In genomic region chr1:37997867-37998266, GRCm38 (mm10) we compare ENCODE assay signal across 7 mouse cellular contexts. TPM values are rescaled to one million over a fixed set of nuclear protein-coding genes. Genes with fewer than 3 reads are reported as not detected.
DNase-seq lines count a peak whose midpoint lies in the region; ATAC-seq lines count a peak whose summit lies in the region.

Gene Txndc9 (minus strand): TSS chr1:37997893.
Gene Eif5b (plus strand): TSS chr1:37998010.

- peak; percentile 97 for DNase-seq in adrenal gland, adult 2 months
- peak; percentile 89 for DNase-seq in embryo, embryonic 11.5 days (ENCODE audit: low read depth, low spot score)
- DNase-seq in gastrocnemius, postnatal 4 days (ENCODE audit: low spot score in 2 of 2), result peak; percentile 87 to 94
- DNase-seq in left cerebral cortex, postnatal 36 days (ENCODE audit: low spot score in 2 of 2), result peak; percentile 94 to 97
- DNase-seq in midbrain, embryonic 11.5 days (ENCODE audit: low spot score, missing footprints), result peak; percentile 98
- DNase-seq in skeletal muscle tissue, adult 2 months (ENCODE audit: low read depth, low spot score), result peak; percentile 91

- H3K4me1 ChIP-seq in intestine, embryonic 16.5 days (ENCODE audit: control insufficient read depth, insufficient read depth, low read length), result peaks cover 17% of the 10 kb centered on the region
- H3K4me1 ChIP-seq in midbrain, embryonic 11.5 days (ENCODE audit: control insufficient read depth, insufficient read depth, low read length), result peaks cover 13% of the 10 kb centered on the region

- under 1% methylated on average over 50 of the region's 50 CpGs for WGBS in intestine, embryonic 16.5 days
- under 1% methylated on average over 50 of the region's 50 CpGs for WGBS in midbrain, embryonic 11.5 days

- H3K27ac ChIP-seq in intestine, embryonic 16.5 days (ENCODE audit: low read length), result peak within 1 kb of the TSS; percentile 92
- peak within 1 kb of the TSS; percentile 84 for H3K27ac ChIP-seq in midbrain, embryonic 11.5 days (ENCODE audit: low read depth, low read length)

- H3K27me3 ChIP-seq in intestine, embryonic 16.5 days (replicated peaks; ENCODE audit: control insufficient read depth, insufficient read depth, low read length), result no peaks in the 10 kb centered on the region
- no peaks in the 10 kb centered on the region for H3K27me3 ChIP-seq in midbrain, embryonic 11.5 days (ENCODE audit: control insufficient read depth, insufficient read depth, low read length)

- intact Hi-C loops in left cerebral cortex, postnatal 36 days (cut with DNase I), result loop anchor here (2.0 kb wide), 2 partner anchors 107 to 131 kb away; partner anchors contain the start of genes Mitd1, Mrpl30 and Rev1

- peaks cover 8% of the 10 kb centered on the region; the same call in 1 of the 2 replicates for H3K36me3 ChIP-seq in intestine, embryonic 16.5 days (ENCODE audit: control insufficient read depth, insufficient read depth, low read length)
- H3K36me3 ChIP-seq in midbrain, embryonic 11.5 days (ENCODE audit: control insufficient read depth, insufficient read depth, low read length), result peaks cover 6% of the 10 kb centered on the region; the same call in 1 of the 2 replicates

- peak within 1 kb of the TSS; percentile 94 for H3K4me3 ChIP-seq in intestine, embryonic 16.5 days (ENCODE audit: low read length)
- H3K4me3 ChIP-seq in midbrain, embryonic 11.5 days (ENCODE audit: low read depth, low read length), result peak within 1 kb of the TSS; percentile 93

- ATAC-seq in intestine, embryonic 16.5 days, result peak; percentile 93
- peak; percentile 93 for ATAC-seq in midbrain, embryonic 11.5 days (ENCODE audit: low FRiP score)

- H3K9ac ChIP-seq in intestine, embryonic 16.5 days (ENCODE audit: low read depth, low read length), result peak within 1 kb of the TSS; percentile 95
- H3K9ac ChIP-seq in midbrain, embryonic 11.5 days (ENCODE audit: low read length), result peak within 1 kb of the TSS; percentile 88

- peak within 1 kb of the TSS; percentile 78 for H3K4me2 ChIP-seq in intestine, embryonic 16.5 days (ENCODE audit: low read depth, low read length)
- H3K4me2 ChIP-seq in midbrain, embryonic 11.5 days, result peak within 1 kb of the TSS; percentile 60

- no peaks in the 10 kb centered on the region for H3K9me3 ChIP-seq in intestine, embryonic 16.5 days (ENCODE audit: control insufficient read depth, low read length)
- no peaks in the 10 kb centered on the region for H3K9me3 ChIP-seq in midbrain, embryonic 11.5 days (ENCODE audit: control insufficient read depth, low read length)

RNA-seq across cellular contexts. Expression of gene Txndc9, which starts in this region (rescaled TPM):
- 10 to 100 TPM; 67.1 to 84.1 TPM for total RNA-seq in adrenal gland, adult 2 months (2021)
- polyA plus RNA-seq in adrenal gland, adult 2 months (2012; rRNA removed), result 2.3 and 2.8 TPM in 2 replicates
- 10 to 100 TPM; 60.7 to 61.4 TPM for total RNA-seq in gastrocnemius, postnatal 4 days (2021)
- 119 and 125 TPM in 2 replicates for polyA plus RNA-seq in intestine, embryonic 16.5 days (2015; fragmentation: Nextera tagmentation; extraction: Ambion mirVana)
- 10 to 100 TPM; 61.1 to 61.4 TPM for total RNA-seq in left cerebral cortex, postnatal 36 days (2021)
- polyA plus RNA-seq in midbrain, embryonic 11.5 days (2014; fragmentation: Nextera tagmentation; extraction: Ambion mirVana), result 176 and 188 TPM in 2 replicates

RNA-seq across cellular contexts. Expression of gene Eif5b, which starts in this region (rescaled TPM):
- total RNA-seq in adrenal gland, adult 2 months (2021), result 10 to 100 TPM; 43.0 to 48.3 TPM
- 1.1 and 1.5 TPM in 2 replicates for polyA plus RNA-seq in adrenal gland, adult 2 months (2012; rRNA removed)
- 10 to 100 TPM; 36.4 to 37.3 TPM for total RNA-seq in gastrocnemius, postnatal 4 days (2021)
- 18.4 and 21.1 TPM in 2 replicates for polyA plus RNA-seq in intestine, embryonic 16.5 days (2015; fragmentation: Nextera tagmentation; extraction: Ambion mirVana)
- 10 to 100 TPM; 33.0 to 40.3 TPM for total RNA-seq in left cerebral cortex, postnatal 36 days (2021)
- polyA plus RNA-seq in midbrain, embryonic 11.5 days (2014; fragmentation: Nextera tagmentation; extraction: Ambion mirVana), result 27.6 and 28.9 TPM in 2 replicates

Comparison
In these comparisons a context has a peak if more than half of its experiments do, and no peak if none do; other contexts are left out.
1. Peak in every context shown above with its lines: DNase-seq, ATAC-seq, H3K4me3 ChIP-seq and H3K27ac ChIP-seq.
2. RNA of gene Txndc9 (polyA plus RNA-seq): 176 to 188 TPM in midbrain, embryonic 11.5 days and 119 to 125 TPM in intestine, embryonic 16.5 days; 2.3 to 2.8 TPM in adrenal gland, adult 2 months; every median in the first group is over 10 times any median in the second.